Mouse (Mus musculus) heart, postnatal 0 days (tissue): ENCODE results near the gene Cmip.

Experiments
- CTCF ChIP-seq: IDR thresholded peaks from 2 replicates; pipeline ENCODE4 v1.5.1; 2016; ENCODE audit warnings: antibody characterized with exemption, control low read depth, low read depth
- EP300 ChIP-seq: IDR thresholded peaks from 2 replicates; pipeline ENCODE4 v1.6.1; 2016; ENCODE audit warnings: antibody characterized with exemption, low read depth

DNA sequence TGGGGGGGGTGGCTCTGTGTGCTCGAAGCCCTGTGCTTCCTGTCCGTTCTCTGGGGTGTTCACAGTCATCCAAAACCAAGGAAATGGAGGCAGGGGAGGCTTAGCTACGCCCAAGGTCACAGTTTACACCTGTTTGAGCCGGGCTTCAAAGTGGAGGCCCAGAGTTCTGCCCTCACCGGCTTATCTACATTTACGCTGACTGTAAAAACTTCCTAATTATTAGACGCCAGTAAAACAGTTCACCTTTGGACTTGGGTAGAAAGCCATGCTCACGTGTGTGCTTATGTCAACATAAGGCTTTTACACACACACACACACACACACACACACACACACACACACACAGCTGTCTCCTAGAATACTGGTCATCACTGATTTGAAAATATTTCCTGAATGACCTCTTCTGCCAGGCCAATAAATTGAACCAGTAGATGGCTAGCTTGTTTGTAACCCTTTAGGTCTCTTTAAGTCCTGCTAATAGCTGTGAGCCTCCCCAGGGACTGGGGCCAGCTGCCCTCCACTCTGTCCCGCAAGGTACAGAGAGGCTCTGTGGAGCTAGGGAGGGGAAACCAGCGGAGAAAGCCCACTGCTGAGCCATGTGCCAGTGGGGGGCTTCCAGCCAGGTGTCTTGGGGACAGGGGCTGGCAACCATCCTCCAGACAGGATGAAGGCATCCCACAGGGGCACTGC lies 77.3 kb downstream of the Cmip start:
- TF ChIP-seq CTCF (no peak), EP300 (no peak)
